Mouse (Mus musculus): ENCODE results near the gene Baz1b.

- TF ChIP-seq CTCF (IDR thresholded peaks at IDR 0.05; ENCODE audit: low read depth), result no peak
- TF ChIP-seq EP300 (IDR thresholded peaks at IDR 0.05; ENCODE audit: low read depth), result no peak
These were observed 99.9 kb downstream of the Baz1b start for GRCm38 (mm10) chr5:135286926-135287325.
